Mouse (Mus musculus): ENCODE measurements around the gene Pank2. TPM values are rescaled to one million over a fixed set of nuclear protein-coding genes. Genes with fewer than 3 reads are reported as not detected.
"Not testable (repeated sequence)": the region's sequence is repeated elsewhere in the genome, so short reads cannot be mapped to it uniquely, and the experiment has no call there.

Pank2 gene
- polyA plus RNA-seq (2017; shearing (Covaris generic)), result 10 to 100 TPM in 1 of 2 experiments, 1 to 10 TPM in 1; 7.6 to 11.9 TPM

DNA sequence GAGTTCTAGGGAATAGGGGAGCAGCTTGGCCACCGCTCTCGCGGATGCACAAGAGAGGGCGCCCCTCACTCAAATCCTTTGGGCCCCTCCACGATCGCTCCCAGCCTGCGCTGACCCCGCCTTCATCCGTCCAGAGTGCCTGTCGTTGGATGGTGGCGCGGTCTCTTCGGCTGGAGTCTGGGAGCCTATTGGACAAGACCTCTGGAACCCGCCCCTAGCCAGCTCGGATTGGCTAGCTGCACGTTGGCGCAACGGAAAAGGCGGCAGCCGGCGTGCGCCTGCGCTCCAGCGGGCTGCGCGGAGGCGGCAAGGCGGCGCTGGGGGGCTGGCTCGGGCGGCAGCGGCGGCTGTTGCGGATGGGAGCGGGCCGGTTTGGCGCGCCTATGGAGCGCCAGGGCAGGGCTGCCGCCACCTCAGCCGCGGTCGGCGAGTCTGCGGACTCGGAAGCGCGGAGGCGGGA is at the start of gene Pank2:
Gene Pank2, plus strand, starts transcription at position 283 of the 460 bp plus-strand sequence.
- peak; percentile 97 for ATAC-seq

DNA sequence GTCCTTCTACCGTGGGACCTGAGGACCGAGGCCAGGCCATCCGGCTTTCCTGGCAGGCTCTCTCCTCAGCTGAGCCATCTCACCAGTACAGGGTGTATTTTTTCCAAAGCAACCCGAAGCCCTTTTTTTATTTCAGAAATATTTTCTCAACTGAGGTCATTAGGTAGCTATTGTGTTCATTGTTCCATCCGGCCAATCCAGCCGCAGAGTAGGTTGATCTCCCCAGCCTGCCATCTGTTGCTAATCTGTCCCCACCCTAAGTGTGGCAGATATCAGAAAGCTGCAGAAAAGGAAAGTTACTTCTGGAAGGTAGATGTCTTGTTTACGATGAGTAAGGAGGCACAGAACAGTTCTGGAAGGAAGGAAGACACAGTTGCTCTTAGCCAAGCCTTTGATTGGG is 48.5 kb upstream of the Pank2 start:
- no peak for ATAC-seq

GRCm38 (mm10) chr2:131215941-131216858 is 46.1 kb upstream of the Pank2 start:
- no peak for ATAC-seq

DNA sequence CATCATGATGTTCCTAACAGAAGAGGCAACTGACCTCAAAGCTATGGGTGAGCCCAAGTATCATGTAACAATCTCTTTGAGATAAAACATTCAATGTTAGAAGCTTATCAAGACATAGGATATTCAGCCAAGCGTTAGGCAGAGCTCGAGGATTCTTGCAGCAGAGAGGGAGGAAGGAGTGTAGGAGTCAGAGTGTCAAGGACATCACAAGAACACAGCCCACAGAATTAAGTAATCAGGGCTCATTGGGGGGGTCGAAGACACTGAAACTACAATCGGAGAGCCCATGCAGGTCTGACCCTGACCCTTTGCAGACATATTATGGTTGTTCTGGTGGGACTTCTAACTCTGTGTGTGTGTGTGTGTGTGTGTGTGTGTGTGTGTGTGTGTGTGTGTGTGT is 42.3 kb upstream of the Pank2 start:
- ATAC-seq, result no peak

GRCm38 (mm10) chr2:131221853-131222515 is 40.3 kb upstream of the Pank2 start:
- ATAC-seq, result no peak

GRCm38 (mm10) chr2:131222562-131222961 is 39.7 kb upstream of the Pank2 start:
- no peak for ATAC-seq

GRCm38 (mm10) chr2:131223569-131223968 is 38.7 kb upstream of the Pank2 start:
- no peak for ATAC-seq

- ATAC-seq, result no peak
Observed at GRCm38 (mm10) chr2:131225178-131225577, 37.1 kb upstream of the Pank2 start.

DNA sequence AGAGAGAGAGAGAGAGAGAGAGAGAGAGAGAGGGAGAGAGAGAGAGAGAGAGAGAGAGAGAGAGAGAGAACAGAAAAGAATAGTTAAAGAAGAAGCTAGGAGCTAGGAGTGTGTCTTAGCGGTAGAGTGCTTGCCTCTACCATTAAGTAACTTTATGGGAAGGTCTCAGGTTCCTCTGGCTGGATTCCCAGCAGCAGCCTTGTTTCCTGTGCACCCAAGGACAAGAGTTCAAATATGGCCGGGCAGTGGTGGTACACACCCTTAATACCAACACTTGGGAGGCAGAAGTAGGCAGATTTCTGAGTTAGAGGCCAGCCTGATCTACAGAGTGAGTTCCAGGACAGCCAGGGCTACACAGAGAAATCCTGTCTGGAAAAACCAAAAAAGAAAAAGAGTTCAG is 35.6 kb upstream of the Pank2 start:
- not testable (repeated sequence) for ATAC-seq

DNA sequence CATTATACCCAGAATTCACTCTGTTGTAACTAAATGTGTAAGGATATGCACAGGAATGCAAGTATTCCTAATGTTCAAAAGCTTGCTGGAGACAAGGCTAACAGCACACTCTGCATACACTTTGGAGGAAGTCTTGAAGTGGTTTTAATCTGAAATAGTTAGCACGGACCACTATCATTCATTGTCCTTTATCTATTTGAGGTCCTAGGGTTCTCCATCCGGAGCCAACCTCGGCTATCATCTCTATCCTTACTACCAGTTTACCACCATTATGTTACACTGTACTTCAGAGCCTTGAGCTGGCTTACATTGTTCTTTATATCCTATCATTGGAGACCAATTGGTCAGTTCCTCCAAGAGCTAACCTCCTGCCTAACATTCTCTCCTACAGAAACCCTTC is 35.1 kb upstream of the Pank2 start:
- no peak for ATAC-seq

GRCm38 (mm10) chr2:131232558-131232957 is 29.7 kb upstream of the Pank2 start:
- ATAC-seq, result no peak

DNA sequence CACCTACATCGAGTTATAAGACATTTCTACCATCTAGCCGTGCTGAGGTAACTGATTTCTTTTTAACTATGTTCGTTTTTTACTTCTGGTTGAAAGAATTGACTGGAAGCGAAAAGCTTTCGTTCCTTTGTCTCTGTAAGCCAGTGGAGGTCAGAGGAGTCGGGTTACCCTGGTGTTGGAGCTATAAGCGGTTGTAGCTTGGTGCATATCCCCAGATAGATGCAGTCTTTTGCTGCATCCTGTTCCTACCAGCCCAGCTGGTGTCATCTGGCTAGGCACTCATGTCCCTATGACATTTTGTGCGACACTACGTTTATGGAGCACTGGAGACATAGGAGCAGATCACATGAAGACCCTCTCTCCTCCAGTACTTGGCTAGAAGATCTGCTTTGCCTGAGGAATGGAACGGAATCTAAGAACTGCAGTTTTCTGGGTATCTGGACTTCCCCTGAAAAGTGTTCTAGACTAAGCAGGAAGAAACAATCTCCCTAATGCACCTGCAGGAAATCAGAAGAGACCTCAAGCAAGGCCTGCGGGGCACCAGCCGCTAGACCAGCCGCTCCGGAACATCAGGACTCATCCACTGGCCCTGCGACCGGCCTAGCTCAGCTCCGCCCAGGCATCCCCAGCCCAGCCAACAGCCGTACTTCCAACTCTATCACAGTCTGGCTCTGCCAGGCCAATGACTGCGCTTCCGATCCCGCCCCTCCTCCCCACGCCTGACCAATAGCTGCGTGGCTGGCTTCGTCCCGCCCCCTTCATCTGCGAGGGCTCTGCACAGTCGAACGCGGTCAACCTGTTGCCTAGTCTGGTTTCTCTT is 28.8 kb upstream of the Pank2 start, which contains the start of gene Mavs:
Gene Mavs, plus strand, starts transcription at position 757 of the 820 bp plus-strand sequence.
- peak; percentile 99 for ATAC-seq

- peak; percentile 2 for ATAC-seq
Observed at GRCm38 (mm10) chr2:131234127-131234650, 28.1 kb upstream of the Pank2 start.

DNA sequence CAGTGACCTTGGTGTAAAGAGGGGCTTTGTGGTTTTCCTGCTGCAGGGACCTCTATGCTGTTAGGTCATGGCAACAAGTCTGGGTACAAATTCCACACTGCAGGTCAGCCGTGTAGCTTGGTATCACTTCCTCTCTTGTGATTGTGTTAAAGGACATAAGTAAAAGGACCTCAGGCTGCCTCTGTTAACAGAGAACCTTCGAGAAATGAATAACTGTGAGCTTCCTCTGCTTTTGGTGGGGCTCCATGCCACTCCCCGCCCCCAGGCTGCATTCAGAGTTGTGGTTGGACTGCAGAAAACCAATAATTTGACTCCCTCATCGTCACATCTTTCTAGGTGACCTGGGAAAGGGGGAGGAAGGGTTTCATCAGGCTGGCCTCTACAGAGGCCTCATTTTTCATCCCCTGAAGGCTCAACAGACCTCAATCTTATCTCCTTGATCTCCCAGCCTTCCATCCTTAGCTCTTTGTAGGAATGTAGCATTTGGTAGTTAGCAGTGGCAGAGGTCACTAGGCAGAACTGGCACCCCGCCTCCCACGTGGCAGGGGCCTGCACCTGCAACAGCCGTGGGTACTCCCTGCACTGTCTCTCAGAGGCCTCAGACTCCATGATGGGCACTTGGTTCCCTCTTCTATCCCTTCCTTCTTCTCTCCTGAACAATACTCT is 27.2 kb upstream of the Pank2 start:
- ATAC-seq, result no peak

GRCm38 (mm10) chr2:131242180-131242579 is 20.1 kb upstream of the Pank2 start:
- no peak for ATAC-seq

GRCm38 (mm10) chr2:131242929-131243328 is 19.4 kb upstream of the Pank2 start:
- ATAC-seq, result no peak

DNA sequence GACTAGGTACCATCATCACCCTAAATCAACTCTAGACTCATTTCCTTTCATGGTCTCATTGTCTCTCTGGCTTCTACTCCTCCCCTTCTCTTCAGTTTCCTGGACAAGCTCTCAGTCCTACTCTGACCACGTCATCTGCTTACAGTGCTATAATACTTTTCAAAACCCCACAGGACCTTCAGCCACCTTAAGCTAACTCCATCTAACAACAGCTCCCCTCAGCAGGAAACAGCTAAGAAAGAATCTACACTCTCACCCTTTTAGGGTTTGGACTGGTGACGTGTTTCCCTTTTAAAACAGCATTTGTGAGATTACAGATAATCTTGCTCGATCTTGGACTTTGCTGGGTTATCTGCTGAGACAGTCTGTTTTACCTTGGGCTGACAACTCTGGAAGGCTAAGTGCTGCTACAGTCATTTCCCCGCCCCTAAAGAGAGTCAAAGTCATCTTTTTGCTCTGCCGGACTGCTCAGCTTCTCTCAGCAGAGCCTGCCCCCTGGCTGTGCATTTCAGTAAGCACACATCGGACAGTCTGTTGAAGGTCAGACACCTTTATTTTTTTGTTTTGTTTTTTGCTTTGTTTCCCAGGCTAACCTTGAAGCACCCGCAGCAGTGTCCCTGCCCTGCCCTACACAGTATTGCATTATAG is 8.5 kb upstream of the Pank2 start:
- ATAC-seq, result peak; percentile 86

GRCm38 (mm10) chr2:131254329-131254713 is 8.0 kb upstream of the Pank2 start:
- ATAC-seq, result peak; percentile 36

DNA sequence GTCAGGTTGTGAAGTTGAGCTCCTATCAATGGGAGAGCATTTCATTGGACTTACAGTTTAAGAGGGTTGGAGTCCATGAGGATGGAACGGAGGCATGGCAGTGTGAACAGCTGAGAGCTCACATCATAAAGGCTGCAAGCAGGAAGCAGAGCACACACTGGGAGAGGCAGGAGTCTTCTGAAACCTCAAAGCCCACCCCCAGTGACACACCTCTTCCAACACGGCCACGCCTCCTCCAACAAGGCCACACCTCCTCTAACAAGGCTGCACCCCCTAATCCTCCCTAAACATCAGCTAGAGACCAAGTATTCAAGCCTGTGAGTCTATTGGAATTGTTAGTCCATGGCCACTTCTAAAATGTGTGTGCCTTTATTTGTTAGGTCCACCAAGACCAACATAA is 6.6 kb upstream of the Pank2 start:
- ATAC-seq, result no peak

DNA sequence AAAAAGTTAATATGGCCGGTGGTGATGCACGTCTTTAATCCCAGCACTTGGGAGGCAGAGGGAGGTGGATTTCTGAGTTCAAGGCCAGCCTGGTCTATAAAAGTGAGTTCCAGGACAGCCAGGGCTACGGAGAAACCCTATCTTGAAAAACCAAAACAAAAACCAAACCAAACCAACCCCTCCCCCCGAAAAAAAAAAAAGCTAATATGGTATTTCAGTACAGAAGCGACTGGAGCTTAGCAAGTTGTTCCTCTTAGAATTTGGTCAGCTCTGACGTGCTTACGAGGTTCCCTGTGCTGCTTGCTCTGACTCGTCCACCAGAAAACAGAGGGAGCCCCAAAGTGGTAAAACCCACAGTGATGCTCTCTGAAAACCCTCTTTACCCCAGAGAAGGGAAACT is 3.6 kb upstream of the Pank2 start:
- no peak for ATAC-seq

DNA sequence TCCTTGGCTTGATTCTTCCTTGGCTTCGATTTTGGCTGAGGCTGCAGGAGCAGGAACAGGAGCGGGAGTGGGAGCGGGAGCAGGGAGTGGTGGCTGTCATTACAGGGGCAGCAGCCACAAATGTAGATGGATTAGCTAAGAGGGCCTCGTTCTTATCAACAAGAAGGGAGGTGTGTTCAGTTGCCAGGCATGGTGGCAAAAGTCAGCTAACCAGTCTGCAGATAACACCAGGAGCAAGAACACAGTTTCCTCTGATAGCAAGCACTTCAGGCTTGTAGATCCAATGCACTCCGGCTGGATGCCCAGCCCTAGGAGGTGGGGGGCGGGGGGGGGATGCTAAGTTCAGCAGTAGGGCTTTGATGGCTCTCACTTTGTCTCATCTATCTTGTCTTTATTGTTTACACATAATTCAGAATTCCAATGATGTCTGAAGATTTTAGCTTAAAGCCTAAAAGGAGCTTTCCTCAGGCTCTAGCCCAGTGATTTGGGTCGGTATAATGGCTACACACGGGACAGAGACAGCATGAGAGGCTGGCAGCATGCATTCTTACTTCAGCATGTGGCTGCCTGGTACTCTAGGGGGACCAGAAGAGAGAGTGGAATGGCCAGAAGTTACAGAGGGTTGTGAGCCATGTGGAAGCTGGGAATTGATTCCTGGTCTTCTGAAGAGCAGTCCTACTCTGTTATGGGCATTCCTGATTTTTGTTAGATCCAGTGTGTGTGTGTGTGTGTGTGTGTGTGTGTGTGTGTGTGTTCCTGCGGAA is 1.6 kb upstream of the Pank2 start:
- ATAC-seq, result no peak

Measured in activated CD4-positive, CD25-positive, alpha-beta regulatory T cell, adult 4 months (primary cell).